ENCODE assay signal across 21 mouse cellular contexts in genomic region chr15:25387572-25387971, GRCm38 (mm10). TPM values are rescaled to one million over a fixed set of nuclear protein-coding genes. Genes with fewer than 3 reads are reported as not detected.
DNase-seq lines count a peak whose midpoint lies in the region; ATAC-seq and TF ChIP-seq lines count a peak whose summit lies in the region.
"Had no signal": no experiment of that assay in that cellular context is flagged by ENCODE, and none has a peak within 500 bp of the region (broad histone marks: within the 10 kb centered on the region; RNA-seq: fewer than 3 reads in every experiment).

No protein-coding gene starts in this region.

- DNase-seq in forebrain, embryonic 11.5 days (ENCODE audit: low spot score) = no peak
- no peak for DNase-seq in midbrain, embryonic 11.5 days (ENCODE audit: low spot score, missing footprints)
- DNase-seq in midbrain, embryonic 10.5 days (ENCODE audit: low spot score) = no peak
- no peak for DNase-seq in hindbrain, postnatal 0 days (ENCODE audit: low spot score)
- no peak for DNase-seq in layer of hippocampus, postnatal 10 days (ENCODE audit: low spot score in 2 of 2)
- DNase-seq: cerebellum, adult 18-20 months; cerebellum, postnatal 14 days; gastrocnemius, postnatal 14 days; kidney, adult 11 months; layer of hippocampus, adult 9-11 months; lung, postnatal 4 days; right cerebral cortex, adult 18-20 months; right cerebral cortex, postnatal 4 days; thymus, postnatal 25 days had no signal

- H3K27ac ChIP-seq in forebrain, embryonic 11.5 days (ENCODE audit: low read depth, low read length) = no peak overlapping the region
- H3K27ac ChIP-seq in forebrain, embryonic 13.5 days = no peak overlapping the region
- no peak overlapping the region for H3K27ac ChIP-seq in midbrain, embryonic 11.5 days (ENCODE audit: low read depth, low read length)
- H3K27ac ChIP-seq in midbrain, embryonic 10.5 days (replicated peaks) = no peak overlapping the region
- H3K27ac ChIP-seq in forebrain, embryonic 15.5 days (replicated peaks) = 0 out of 2 replicates have a peak overlapping the region, but pooled peaks have one; percentile 0
- no peak overlapping the region for H3K27ac ChIP-seq in hindbrain, postnatal 0 days
- H3K27ac ChIP-seq in heart, embryonic 11.5 days (ENCODE audit: low read depth, low read length) = no peak overlapping the region
- H3K27ac ChIP-seq: embryonic facial prominence, embryonic 13.5 days; left cerebral cortex, adult 2 months had no signal

- no peak overlapping the region for H3K4me3 ChIP-seq in forebrain, embryonic 11.5 days (ENCODE audit: low read depth, low read length)
- no peak overlapping the region for H3K4me3 ChIP-seq in forebrain, embryonic 13.5 days
- no peak overlapping the region for H3K4me3 ChIP-seq in midbrain, embryonic 11.5 days (ENCODE audit: low read depth, low read length)
- no peak overlapping the region for H3K4me3 ChIP-seq in midbrain, embryonic 10.5 days
- no peak overlapping the region for H3K4me3 ChIP-seq in forebrain, embryonic 15.5 days
- no peak overlapping the region for H3K4me3 ChIP-seq in hindbrain, postnatal 0 days (ENCODE audit: low read length)
- H3K4me3 ChIP-seq in heart, embryonic 11.5 days (ENCODE audit: low read depth, low read length) = no peak overlapping the region
- H3K4me3 ChIP-seq: embryonic facial prominence, embryonic 13.5 days; left cerebral cortex, adult 2 months; myocyte had no signal

- H3K4me2 ChIP-seq in forebrain, embryonic 11.5 days (ENCODE audit: low read depth, low read length, severe bottlenecking) = no peak overlapping the region
- no peak overlapping the region for H3K4me2 ChIP-seq in forebrain, embryonic 13.5 days
- no peak overlapping the region for H3K4me2 ChIP-seq in midbrain, embryonic 11.5 days
- H3K4me2 ChIP-seq in forebrain, embryonic 15.5 days (replicated peaks) = no peak overlapping the region
- H3K4me2 ChIP-seq in hindbrain, postnatal 0 days (ENCODE audit: low read depth, low read length) = no peak overlapping the region
- H3K4me2 ChIP-seq in heart, embryonic 11.5 days = no peak overlapping the region
- H3K4me2 ChIP-seq: embryonic facial prominence, embryonic 13.5 days had no signal

- 86% methylated on average over 6 of the region's 6 CpGs for WGBS in forebrain, embryonic 11.5 days
- WGBS in forebrain, embryonic 13.5 days = 71% methylated on average over 6 of the region's 6 CpGs
- 85% methylated on average over 6 of the region's 6 CpGs for WGBS in midbrain, embryonic 11.5 days
- WGBS in midbrain, embryonic 10.5 days = 91% methylated on average over 6 of the region's 6 CpGs
- WGBS in forebrain, embryonic 15.5 days = 65% methylated on average over 6 of the region's 6 CpGs
- WGBS in hindbrain, postnatal 0 days = 55% methylated on average over 6 of the region's 6 CpGs
- WGBS in heart, embryonic 11.5 days (ENCODE audit: insufficient replicate concordance) = 77% methylated on average over 6 of the region's 6 CpGs

- H3K9me3 ChIP-seq in forebrain, embryonic 11.5 days (ENCODE audit: control insufficient read depth, low read length) = no peaks in the 10 kb centered on the region
- no peaks in the 10 kb centered on the region for H3K9me3 ChIP-seq in forebrain, embryonic 13.5 days (replicated peaks)
- H3K9me3 ChIP-seq in midbrain, embryonic 11.5 days (ENCODE audit: control insufficient read depth, low read length) = no peaks in the 10 kb centered on the region
- no peaks in the 10 kb centered on the region for H3K9me3 ChIP-seq in midbrain, embryonic 10.5 days (replicated peaks)
- H3K9me3 ChIP-seq in forebrain, embryonic 15.5 days = no peaks in the 10 kb centered on the region
- H3K9me3 ChIP-seq in hindbrain, postnatal 0 days (ENCODE audit: low read length) = no peaks in the 10 kb centered on the region
- no peaks in the 10 kb centered on the region for H3K9me3 ChIP-seq in heart, embryonic 11.5 days (replicated peaks; ENCODE audit: control insufficient read depth, low read length)
- H3K9me3 ChIP-seq: embryonic facial prominence, embryonic 13.5 days had no signal

- H3K36me3 ChIP-seq in forebrain, embryonic 11.5 days (ENCODE audit: control insufficient read depth, insufficient read depth, low read length) = no peaks in the 10 kb centered on the region; the same call in 1 of the 2 replicates
- peaks cover 54% of the 10 kb centered on the region for H3K36me3 ChIP-seq in forebrain, embryonic 13.5 days (ENCODE audit: poor library complexity, severe bottlenecking)
- peaks cover 7% of the 10 kb centered on the region for H3K36me3 ChIP-seq in midbrain, embryonic 11.5 days (ENCODE audit: control insufficient read depth, insufficient read depth, low read length)
- H3K36me3 ChIP-seq in midbrain, embryonic 10.5 days = peaks cover 99% of the 10 kb centered on the region
- peaks cover 29% of the 10 kb centered on the region for H3K36me3 ChIP-seq in forebrain, embryonic 15.5 days
- peaks cover 3% of the 10 kb centered on the region; the same call in 1 of the 2 replicates for H3K36me3 ChIP-seq in hindbrain, postnatal 0 days (ENCODE audit: insufficient read depth, low read length)
- H3K36me3 ChIP-seq in heart, embryonic 11.5 days (ENCODE audit: control insufficient read depth, insufficient read depth, low read length) = no peaks in the 10 kb centered on the region

- no peak for TF ChIP-seq CTCF in hindbrain, postnatal 0 days (IDR thresholded peaks at IDR 0.05; ENCODE audit: low read depth)

- ATAC-seq in forebrain, embryonic 11.5 days (replicated peaks; ENCODE audit: low FRiP score) = 0 out of 2 replicates have a peak, but pooled peaks have one; percentile 19
- no peak for ATAC-seq in forebrain, embryonic 13.5 days
- ATAC-seq in midbrain, embryonic 11.5 days (ENCODE audit: low FRiP score) = peak; percentile 57; the same call in 1 of the 2 replicates
- ATAC-seq in forebrain, embryonic 15.5 days (replicated peaks) = 0 out of 2 replicates have a peak, but pooled peaks have one; percentile 3
- ATAC-seq in hindbrain, postnatal 0 days = peak; percentile 48
- ATAC-seq in heart, embryonic 11.5 days (replicated peaks; ENCODE audit: insufficient number of reproducible peaks, low FRiP score, low TSS enrichment) = no peak
- ATAC-seq: CD4-positive, CD25-positive, alpha-beta regulatory T cell, adult 4 months had no signal

- no peak overlapping the region for H3K9ac ChIP-seq in forebrain, embryonic 11.5 days (ENCODE audit: low read length)
- H3K9ac ChIP-seq in forebrain, embryonic 13.5 days = no peak overlapping the region
- H3K9ac ChIP-seq in midbrain, embryonic 11.5 days (ENCODE audit: low read length) = no peak overlapping the region
- no peak overlapping the region for H3K9ac ChIP-seq in forebrain, embryonic 15.5 days (replicated peaks)
- H3K9ac ChIP-seq in hindbrain, postnatal 0 days (replicated peaks; ENCODE audit: low read length) = no peak overlapping the region
- H3K9ac ChIP-seq in heart, embryonic 11.5 days (ENCODE audit: low read depth, low read length) = no peak overlapping the region
- H3K9ac ChIP-seq: embryonic facial prominence, embryonic 13.5 days had no signal

- no peaks in the 10 kb centered on the region for H3K27me3 ChIP-seq in forebrain, embryonic 11.5 days (ENCODE audit: control insufficient read depth, insufficient read depth, low read length)
- no peaks in the 10 kb centered on the region for H3K27me3 ChIP-seq in forebrain, embryonic 13.5 days
- H3K27me3 ChIP-seq in midbrain, embryonic 11.5 days (ENCODE audit: control insufficient read depth, insufficient read depth, low read length) = no peaks in the 10 kb centered on the region
- no peaks in the 10 kb centered on the region for H3K27me3 ChIP-seq in midbrain, embryonic 10.5 days (ENCODE audit: low read depth, poor library complexity, severe bottlenecking)
- H3K27me3 ChIP-seq in forebrain, embryonic 15.5 days = no peaks in the 10 kb centered on the region
- H3K27me3 ChIP-seq in hindbrain, postnatal 0 days (ENCODE audit: insufficient read depth, low read length) = no peaks in the 10 kb centered on the region
- H3K27me3 ChIP-seq in heart, embryonic 11.5 days (ENCODE audit: control insufficient read depth, insufficient read depth, low read length) = no peaks in the 10 kb centered on the region
- H3K27me3 ChIP-seq: embryonic facial prominence, embryonic 13.5 days had no signal

- no peaks in the 10 kb centered on the region for H3K4me1 ChIP-seq in forebrain, embryonic 11.5 days (replicated peaks; ENCODE audit: control insufficient read depth, insufficient read depth, low read length)
- H3K4me1 ChIP-seq in forebrain, embryonic 13.5 days = peaks cover 43% of the 10 kb centered on the region
- H3K4me1 ChIP-seq in midbrain, embryonic 11.5 days (ENCODE audit: control insufficient read depth, insufficient read depth, low read length) = no peaks in the 10 kb centered on the region
- no peaks in the 10 kb centered on the region for H3K4me1 ChIP-seq in midbrain, embryonic 10.5 days
- peaks cover 56% of the 10 kb centered on the region for H3K4me1 ChIP-seq in forebrain, embryonic 15.5 days
- H3K4me1 ChIP-seq in hindbrain, postnatal 0 days (ENCODE audit: insufficient read depth, low read length) = no peaks in the 10 kb centered on the region
- peaks cover 8% of the 10 kb centered on the region; the same call in 1 of the 2 replicates for H3K4me1 ChIP-seq in heart, embryonic 11.5 days (ENCODE audit: control insufficient read depth, insufficient read depth, low read length)

RNA-seq across cellular contexts. Expression of gene Basp1, which starts 26.0 kb away (rescaled TPM):
- polyA plus RNA-seq in forebrain, embryonic 11.5 days (2014; fragmentation: Nextera tagmentation; extraction: Ambion mirVana) = 139 and 181 TPM in 2 replicates
- 154 and 164 TPM in 2 replicates for polyA plus RNA-seq in forebrain, embryonic 13.5 days (2015; fragmentation: Nextera tagmentation; extraction: Ambion mirVana)
- polyA plus RNA-seq in midbrain, embryonic 11.5 days (2014; fragmentation: Nextera tagmentation; extraction: Ambion mirVana) = 186 and 217 TPM in 2 replicates
- 37.6 and 53.3 TPM in 2 replicates for polyA plus RNA-seq in midbrain, embryonic 10.5 days (2016; fragmentation: Nextera tagmentation; extraction: Ambion mirVana)
- 309 and 350 TPM in 2 replicates for polyA plus RNA-seq in forebrain, embryonic 15.5 days (2015; fragmentation: Nextera tagmentation; extraction: Ambion mirVana)
- total RNA-seq in hindbrain, postnatal 0 days (2014; rRNA removed) = 701 and 894 TPM in 2 replicates
- polyA plus RNA-seq in hindbrain, postnatal 0 days (2015; fragmentation: Nextera tagmentation; extraction: Ambion mirVana) = 415 and 425 TPM in 2 replicates
- total RNA-seq in layer of hippocampus, postnatal 10 days (2021) = 1,000 to 10,000 TPM; 1,220 to 1,337 TPM
- 15.3 and 16.3 TPM in 2 replicates for polyA plus RNA-seq in heart, embryonic 11.5 days (2014; fragmentation: Nextera tagmentation; extraction: Ambion mirVana)

Comparison
In these comparisons a context has a peak if more than half of its experiments do, and no peak if none do; other contexts are left out.
1. ATAC-seq: peak in forebrain, embryonic 11.5 days (single experiment), midbrain, embryonic 11.5 days (single experiment), forebrain, embryonic 15.5 days (single experiment) and hindbrain, postnatal 0 days (single experiment); none in forebrain, embryonic 13.5 days (single experiment) and heart, embryonic 11.5 days (single experiment).